Mouse (Mus musculus): ENCODE data around the gene Slc17a7.

GRCm38 (mm10) chr7:45141319-45141718 is 22.4 kb upstream of the Slc17a7 start:
- no peak for TF ChIP-seq CTCF (IDR thresholded peaks at IDR 0.05; ENCODE audit: control insufficient read depth, insufficient read depth, insufficient replicate concordance, low read depth, low read length)
- TF ChIP-seq POLR2A (IDR thresholded peaks at IDR 0.05; ENCODE audit: control insufficient read depth, low read depth, low read length), result no peak

Measured in testis, adult 2 months (tissue).